Mouse (Mus musculus): ENCODE measurements around the gene Dixdc1. TPM values are rescaled to one million over a fixed set of nuclear protein-coding genes. Genes with fewer than 3 reads are reported as not detected.
A peak's percentile ranks its signal among the peaks of the same experiment; 100 is the strongest.

Dixdc1 gene
- total RNA-seq, 2 experiments from 2014 or later = 75.4 to 80.8 TPM

DNA sequence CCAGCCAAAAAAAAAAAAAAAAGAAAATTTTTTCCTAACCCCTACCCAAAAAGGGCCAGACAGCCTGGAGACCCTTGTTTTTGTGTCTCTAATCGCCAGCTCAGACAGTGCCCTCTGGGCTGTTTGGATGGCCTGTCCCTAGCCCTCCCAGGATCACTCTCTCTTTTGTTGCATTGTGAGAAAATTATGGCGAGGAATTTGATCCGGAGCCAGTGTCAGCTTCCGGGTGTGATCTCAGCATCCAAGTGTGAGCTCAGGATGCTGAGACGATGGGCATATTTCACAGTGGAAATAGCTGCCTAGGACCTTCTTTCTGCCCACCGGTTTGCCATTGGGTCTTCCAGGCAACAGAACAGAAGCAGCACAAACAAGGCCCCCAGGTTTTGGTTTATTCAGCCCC, 11.4 kb upstream of the Dixdc1 start:
- no peak for DNase-seq (ENCODE audit: low spot score in 2 of 2)
- intact Hi-C loops (cut with DNase I) = no loop called here

DNA sequence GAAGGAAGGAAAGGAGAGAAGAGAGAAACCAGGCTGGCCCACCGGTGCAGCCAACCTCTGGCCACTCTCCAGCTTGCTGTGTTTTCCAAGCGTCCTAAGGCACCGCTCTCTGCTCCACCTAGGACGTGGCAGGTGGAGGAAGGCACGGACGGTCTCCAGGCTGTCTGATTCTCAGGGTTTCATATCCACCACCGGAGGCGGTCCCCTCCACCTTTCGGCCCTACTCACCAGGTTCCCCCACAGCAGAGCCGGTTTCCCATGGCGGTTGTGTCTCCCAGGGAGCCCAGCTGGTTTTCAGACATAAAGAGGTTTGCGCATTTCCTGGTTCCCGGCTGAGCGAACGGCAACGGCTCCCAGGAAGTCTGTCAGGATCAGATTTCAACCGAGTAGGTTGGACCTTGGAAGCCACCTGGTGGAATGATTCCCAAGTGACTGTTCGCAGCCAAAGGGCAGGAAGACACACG, 6.9 kb upstream of the Dixdc1 start, which contains the start of gene 2310030G06Rik:
2310030G06Rik (minus strand) TSS at position 323 of the 464 bp plus-strand sequence.
- intact Hi-C loops (cut with DNase I) = no loop called here
- no peak for DNase-seq (ENCODE audit: low spot score in 2 of 2)

DNA sequence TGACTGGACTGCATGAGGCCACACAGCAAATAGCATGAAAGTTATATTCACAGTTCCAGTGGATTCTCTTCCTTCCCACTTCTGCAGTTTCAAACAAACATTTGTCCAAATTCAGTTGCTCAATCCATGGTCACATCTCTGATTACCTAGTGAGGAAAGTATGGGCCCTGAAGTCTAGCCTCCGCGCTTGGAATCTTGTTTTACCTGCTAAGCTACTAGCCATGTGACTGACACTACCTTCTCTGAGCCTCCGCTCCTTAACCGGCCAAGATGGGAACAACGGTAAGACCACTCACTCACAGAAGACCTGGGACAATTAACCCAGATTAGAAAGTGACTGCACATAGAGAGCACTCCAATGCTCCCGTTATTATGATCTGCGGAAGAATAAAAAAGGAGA, 6.5 kb upstream of the Dixdc1 start:
- DNase-seq (ENCODE audit: low spot score in 2 of 2) = no peak
- intact Hi-C loops (cut with DNase I) = no loop called here

DNA sequence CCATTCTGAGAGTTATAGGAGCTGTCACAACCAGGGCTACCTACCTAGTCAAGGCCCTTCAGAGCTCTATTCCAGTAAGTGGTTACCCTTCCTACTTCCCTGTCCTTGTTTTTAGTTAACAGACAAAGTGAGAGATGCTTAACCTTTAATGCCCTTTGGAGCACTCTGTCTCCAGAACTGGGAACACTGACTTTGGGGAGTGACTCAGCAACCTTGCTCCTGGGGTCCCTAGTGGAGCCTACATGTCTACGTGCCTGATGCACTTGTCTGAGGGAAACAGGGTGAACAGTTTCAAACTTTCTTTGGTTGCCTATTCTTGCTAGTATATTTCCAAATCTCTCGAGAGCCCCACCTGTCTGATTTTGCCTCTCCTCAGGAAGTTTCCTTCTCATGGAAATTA, 3.4 kb upstream of the Dixdc1 start:
- no peak for DNase-seq (ENCODE audit: low spot score in 2 of 2)
- intact Hi-C loops (cut with DNase I) = no loop called here

DNA sequence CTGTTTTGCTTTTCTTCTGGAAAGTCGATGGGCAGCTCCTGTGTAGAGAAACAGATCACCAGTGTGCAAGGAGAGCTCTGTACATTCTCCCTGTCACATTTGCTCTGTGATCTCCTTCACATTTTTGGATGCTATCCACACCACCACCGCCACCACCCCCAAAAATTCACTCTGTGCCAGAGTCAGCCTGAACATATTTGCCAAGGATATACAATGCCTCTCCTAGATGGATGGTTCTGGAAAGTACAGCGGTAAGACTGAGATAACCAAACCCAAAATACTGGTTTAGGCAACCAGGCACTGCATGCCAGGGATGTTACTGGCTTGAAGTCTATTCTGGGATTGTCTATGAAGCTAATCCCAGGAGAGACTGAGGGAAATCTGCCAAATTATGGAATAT, 2.9 kb upstream of the Dixdc1 start:
- peak in 1 of 2 experiments; percentile 51 for DNase-seq (ENCODE audit: low spot score in 2 of 2)
- intact Hi-C loops (cut with DNase I) = no loop called here

DNA sequence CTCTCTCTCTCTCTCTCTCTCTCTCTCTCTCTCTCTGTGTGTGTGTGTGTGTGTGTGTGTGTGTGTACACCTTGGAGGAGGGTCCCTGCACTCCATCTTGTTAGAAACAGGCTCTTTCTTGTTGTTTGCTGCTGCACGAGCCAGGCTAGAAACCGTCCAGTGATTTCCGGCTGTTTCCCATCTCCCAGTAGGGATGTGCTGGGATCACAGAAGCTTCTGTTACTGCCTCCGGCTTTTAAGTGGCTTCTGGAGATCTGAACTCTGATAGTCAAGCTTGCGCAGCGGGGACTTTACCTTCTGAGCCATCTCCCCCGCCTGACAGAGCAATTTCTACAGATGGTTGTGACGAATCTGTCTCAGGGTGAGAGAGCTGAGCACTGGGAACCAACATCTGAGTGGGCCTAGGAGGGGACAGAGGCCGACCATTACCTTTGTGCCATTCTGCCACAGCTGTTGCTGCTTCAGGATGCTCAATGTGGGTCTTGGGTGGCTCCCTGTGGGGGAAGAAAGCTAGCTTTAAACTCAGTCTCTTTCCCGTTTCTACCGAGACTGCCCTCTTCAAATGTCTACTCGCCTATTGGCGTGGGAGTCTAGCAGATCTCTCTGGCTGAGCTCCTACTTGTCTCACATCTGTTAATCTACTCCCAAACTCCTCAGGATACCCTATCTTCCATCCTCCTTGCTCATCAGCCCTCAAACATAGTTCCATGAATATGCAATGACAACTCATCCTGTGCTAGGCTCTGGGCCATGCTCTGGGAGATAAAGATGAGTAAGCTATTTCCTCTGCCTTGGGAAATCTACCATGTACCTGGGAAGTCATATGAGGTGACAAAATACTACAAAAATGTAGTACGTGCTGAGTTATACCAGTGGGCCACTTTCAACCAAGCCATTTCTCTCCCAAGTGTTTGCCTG, 1.8 kb upstream of the Dixdc1 start:
- intact Hi-C loops (cut with DNase I) = no loop called here
- DNase-seq (ENCODE audit: low spot score in 2 of 2) = peak in 1 of 2 experiments; percentile 80

DNA sequence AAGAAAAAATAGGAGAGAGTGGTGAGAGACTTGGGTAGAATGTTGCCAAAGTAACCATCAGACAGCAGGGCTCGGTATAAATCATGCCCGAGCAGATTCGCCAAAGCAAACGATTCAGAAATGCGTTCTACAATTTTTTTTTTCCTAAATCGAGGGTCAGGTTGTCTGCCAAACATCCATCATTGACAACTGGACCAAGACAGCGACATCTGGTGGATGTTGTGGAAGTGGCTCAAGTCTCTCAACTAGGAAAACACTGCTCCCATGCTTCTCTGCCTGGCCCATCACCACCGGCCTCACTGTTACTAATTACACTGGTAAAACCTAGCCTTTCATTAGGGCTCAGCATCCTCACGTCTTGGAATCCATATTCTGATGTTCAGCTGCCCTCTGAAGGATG, 4.3 kb downstream of the Dixdc1 start:
- intact Hi-C loops (cut with DNase I) = loop anchor here (2.0 kb wide), 2 partner anchors 26 to 76 kb away; partner anchors contain the start of gene Dlat
- DNase-seq (ENCODE audit: low spot score in 2 of 2) = peak; percentile 51 to 57

DNA sequence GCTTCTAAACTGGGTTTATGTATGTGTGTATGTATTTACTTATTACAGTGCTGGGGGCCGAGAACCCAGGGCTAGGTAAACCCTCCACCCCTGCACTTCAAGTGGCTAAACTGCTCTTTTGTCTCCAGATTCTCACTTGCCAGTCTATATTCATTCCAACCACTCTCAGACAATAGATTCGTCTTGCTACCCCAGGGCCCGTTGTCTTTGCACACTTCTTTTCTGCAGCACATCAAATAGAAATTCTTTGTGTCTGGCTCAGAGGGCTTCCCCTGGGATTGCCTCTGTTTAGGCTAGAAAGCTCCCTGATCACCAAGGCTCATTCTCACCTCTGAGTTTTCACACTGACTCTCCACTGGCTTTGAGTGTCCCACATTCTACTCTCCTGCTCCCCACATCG, 6.8 kb downstream of the Dixdc1 start:
- intact Hi-C loops (cut with DNase I) = no loop called here
- DNase-seq (ENCODE audit: low spot score in 2 of 2) = no peak

DNA sequence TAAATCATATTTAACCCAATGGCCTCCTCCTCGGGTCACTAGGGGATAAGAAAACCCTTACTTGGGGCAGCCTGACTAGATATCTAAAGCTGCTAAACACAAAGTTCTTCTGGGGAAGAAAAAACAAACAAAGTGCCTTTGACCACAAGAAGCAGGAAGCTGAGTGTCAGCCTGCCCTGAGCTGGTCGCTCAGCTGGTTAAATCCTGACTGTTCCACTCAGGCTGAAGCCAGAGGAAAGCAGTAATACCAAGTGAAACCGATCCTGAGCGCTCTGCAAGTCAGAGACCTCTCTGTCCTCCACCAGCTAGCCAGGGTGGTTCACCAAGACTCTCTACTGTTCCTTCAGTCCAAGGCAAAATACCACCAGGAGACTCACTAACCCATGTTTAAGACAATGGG, 9.7 kb downstream of the Dixdc1 start:
- DNase-seq (ENCODE audit: low spot score in 2 of 2) = no peak
- intact Hi-C loops (cut with DNase I) = loop anchor here (5.0 kb wide), 1 partner anchor 38 kb away; the partner anchor contains the start of gene Fdxacb1

DNA sequence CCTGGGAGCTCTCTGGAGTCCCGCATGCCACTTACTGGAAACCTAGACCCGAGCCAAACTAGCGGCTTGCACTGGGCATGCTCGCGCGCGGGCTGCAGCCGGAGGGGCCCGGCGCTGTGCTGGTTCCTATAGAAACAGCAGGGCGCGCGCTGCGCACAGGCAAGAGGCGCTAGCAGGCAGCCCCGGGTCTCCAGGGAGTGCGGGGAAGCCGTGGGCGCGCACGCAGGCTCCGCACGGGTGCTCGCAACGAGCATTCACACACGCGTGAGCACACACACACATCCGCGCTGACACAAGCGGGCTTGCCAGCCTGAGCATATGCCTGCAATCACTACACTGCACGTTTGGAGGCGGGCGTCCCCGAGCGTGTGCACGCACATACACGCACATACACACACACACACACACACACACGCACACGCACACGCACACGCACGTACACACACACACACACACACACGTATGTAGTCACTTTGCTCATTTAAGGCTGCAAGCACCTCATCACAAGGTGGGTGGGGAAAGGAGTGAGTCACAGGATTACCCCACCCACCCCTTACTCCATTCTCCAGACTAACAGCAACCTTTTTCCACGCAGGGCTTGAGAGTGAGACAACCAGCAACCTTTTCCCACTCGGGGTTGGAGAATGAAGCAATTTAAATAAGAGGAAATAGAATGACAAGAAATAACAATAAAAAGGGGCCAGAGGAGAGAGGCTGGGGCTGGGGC, 11.2 kb downstream of the Dixdc1 start:
- intact Hi-C loops (cut with DNase I) = loop anchor here (5.0 kb wide), 1 partner anchor 39 kb away; the partner anchor contains the start of gene Fdxacb1
- DNase-seq (ENCODE audit: low spot score in 2 of 2) = peak; percentile 90 to 92

DNA sequence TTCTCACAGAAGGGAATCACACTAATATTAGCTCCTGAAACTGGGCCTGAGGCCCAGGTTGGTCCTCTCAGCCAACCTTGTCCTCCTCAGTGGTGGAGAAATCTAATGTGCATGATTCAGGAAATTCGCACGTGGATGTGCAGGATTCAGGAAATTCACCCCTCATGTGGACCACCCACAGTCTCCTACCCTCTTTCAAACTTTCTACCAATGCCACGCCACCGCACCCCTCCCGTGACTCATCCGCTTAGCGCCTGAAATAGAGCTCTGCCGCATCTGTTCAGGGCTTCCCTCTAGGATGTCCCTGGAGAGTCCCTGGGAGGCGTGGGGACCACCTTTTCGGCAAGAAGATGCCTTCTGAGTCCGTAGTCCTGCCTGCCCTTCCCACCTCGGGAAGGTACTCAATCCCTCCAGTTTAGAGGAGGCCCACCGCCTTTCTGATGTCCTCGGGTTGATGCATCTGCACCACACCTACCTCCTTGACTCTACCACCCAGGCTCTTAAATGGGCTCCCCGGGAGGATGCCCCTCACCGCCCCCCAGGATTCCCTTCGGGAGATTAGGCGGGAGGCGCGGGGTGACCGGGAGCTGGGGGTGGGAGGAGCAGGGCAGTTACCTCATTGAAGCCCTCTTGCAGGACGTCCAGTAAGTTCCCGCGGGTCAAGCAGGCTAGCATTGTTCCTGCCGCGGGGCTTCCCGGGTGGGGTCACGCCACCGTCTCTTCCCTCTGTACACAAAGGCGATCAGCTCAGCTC, 12.0 kb downstream of the Dixdc1 start:
- intact Hi-C loops (cut with DNase I) = loop anchor here (5.0 kb wide), 1 partner anchor 40 kb away; the partner anchor contains the start of gene Fdxacb1
- peak; percentile 73 to 89 for DNase-seq (ENCODE audit: low spot score in 2 of 2)

DNA sequence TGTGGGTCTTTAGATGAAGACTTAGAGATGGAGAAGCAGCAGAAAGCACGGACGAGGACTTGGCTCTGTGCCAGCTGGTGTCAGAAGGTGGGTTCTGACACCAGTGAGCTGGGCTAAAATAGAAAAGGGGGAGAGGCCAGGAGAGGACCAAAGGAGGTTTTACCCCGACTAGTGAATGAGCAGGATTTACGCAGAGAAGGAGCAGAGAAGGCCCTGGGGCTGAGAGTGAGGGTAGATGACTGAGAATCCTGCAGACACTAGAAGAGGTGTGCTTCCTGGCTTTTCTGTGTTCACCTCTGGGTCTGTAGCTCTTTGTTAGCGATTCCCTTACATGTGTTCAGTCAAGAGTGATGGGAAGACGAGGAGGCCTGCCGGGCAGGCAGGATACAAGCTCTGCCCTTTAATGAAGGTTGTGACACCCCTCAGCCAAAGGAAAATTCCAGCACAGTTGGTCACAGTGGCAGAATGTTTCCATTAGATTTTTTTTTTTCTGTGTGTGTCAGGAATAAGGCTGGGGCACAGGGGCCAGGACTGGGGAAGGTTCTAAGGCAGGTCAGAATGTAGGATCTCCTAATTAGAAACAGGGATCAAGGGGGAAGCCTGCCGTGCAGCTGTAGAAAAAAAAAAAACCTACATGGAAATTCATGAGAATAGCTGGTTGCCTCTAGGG, 13.3 kb downstream of the Dixdc1 start:
- intact Hi-C loops (cut with DNase I) = loop anchor here (5.0 kb wide), 1 partner anchor 41 kb away; the partner anchor contains the start of gene Fdxacb1

DNA sequence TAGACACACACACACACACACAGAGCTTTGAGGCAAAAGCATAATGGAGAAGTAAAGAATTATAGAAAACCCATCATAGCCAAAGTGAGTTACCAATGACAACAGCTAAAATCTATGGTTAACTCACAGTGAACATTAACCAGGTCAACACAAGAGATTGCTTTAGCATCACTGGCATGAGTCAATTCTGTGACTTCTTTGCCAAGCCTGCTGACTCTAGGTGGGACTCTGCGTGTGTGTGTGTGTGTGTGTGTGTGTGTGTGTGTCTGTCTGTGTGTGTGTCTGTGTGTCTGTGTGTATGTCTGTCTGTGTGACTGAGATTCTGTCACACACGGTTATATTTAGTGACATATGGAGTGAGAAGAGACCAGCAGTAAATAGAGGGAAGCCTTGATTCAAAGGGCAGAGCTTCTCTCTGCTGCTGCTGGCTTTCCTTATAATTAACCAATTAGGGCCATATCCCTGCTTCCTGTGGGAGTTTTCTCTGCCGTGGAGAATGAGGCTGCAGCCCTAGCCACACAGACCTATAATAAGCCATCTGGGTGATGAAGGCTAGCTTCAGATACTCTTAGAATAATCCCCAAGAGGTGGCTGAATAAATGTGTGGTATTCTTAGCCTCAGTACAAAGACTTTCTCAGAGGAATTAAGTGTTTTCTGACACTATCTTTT, 14.5 kb downstream of the Dixdc1 start:
- intact Hi-C loops (cut with DNase I) = loop anchor here (5.0 kb wide), 1 partner anchor 43 kb away; the partner anchor contains the start of gene Fdxacb1
- no peak for DNase-seq (ENCODE audit: low spot score in 2 of 2)

More for the DNA sequence above, 13.3 kb downstream of the Dixdc1 start:
- no peak for DNase-seq (ENCODE audit: low spot score in 2 of 2)

DNA sequence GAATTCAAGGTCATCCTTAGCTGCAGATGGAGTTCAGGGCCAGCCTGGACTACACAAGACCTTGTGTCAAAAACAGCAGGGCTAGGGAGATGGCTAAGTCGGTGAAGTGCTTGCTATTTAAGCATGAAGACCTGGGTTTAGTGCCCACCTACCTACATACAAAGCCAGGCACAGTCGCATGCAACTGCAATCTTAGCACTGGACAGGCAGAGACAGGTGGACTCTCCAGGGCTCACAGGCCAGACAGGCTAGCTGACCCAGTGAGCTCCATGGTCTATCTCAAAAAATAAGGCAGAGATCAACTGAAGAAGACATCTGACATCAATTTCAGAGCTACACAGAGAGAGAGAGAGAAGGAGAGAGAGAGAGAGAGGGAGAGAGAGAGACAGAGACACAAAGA, 15.2 kb downstream of the Dixdc1 start:
- DNase-seq (ENCODE audit: low spot score in 2 of 2) = no peak
- intact Hi-C loops (cut with DNase I) = no loop called here

DNA sequence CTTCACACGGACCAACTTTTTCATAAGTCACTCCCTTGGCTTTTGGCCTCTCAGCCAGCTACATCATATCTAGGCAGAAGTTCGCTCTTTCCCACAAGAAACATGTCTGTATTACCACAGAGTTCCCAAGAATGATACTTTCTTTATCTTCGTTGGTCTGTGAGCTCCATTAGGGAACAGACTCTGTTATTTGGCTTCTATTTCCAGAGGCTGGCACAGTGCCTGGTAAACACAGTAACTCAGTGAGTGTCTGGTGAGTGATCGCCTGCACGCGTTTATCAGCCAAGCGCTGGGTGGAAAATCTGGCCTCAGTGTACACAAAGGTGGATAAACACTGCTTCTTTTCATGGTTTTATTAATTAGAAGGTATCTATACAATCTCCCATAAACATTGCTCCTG, 15.9 kb downstream of the Dixdc1 start:
- intact Hi-C loops (cut with DNase I) = no loop called here
- peak; percentile 49 to 56 for DNase-seq (ENCODE audit: low spot score in 2 of 2)

DNA sequence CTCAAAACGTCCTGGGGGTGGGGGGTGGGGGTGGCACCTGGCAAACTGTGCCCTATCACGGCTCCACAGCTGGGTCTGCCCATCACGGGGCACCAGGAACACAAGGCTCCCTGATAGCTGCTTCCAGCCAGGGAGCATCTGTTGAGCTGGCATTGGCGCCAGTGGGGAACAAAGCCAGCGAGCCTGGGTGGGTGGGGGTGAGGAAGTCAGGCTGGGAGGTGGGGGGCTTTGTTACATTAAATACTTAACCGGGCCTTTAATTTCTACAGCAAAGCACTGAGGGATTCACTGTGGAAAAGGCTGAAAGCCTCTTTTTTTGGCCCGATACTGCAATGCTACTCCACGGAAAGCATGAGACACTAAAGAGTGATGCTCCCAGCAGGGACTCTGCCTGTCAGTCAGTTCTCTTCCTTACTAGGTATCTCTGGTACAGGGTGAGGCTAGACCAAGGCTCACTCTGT, 16.8 kb downstream of the Dixdc1 start:
- intact Hi-C loops (cut with DNase I) = no loop called here
- no peak for DNase-seq (ENCODE audit: low spot score in 2 of 2)

DNA sequence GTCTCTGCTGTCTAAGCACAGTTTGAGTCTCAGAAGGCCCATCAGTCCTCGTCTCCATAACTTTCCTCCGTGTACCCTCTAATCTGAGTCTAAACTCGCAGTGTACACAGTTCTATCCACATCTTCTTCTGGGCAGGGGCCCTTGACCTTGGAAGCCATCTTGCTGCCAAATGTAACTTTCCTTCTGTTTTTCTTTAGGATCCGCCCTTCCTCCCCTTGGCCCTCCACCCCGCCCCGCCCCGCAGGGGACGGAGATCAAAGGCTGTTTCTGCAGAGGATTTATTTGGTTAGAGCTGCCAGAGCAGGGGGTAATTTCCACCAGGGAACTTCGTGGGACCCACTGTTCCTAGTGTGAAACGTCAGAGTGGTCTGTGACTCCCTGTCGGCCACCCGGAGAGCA, 18.3 kb downstream of the Dixdc1 start:
- intact Hi-C loops (cut with DNase I) = no loop called here
- DNase-seq (ENCODE audit: low spot score in 2 of 2) = no peak

DNA sequence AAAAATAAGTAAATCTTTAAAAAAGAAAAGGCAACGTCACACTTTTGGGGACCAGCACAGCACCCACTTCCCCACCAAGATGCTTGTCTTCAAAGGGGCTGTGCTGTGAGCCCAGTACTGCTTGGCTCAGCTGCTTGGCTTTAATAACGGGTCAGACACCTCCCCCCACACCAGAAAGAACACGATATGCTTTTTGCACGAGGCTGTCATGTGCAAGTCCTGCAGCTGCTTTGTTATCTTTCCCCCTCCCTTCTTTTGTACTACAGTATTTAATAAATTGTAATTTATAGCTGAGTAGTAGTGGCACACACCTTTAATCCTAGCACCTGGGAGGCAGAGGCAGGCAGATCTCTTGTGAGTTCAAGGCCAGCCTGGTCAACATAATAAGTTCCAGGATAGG, 20.4 kb downstream of the Dixdc1 start:
- DNase-seq (ENCODE audit: low spot score in 2 of 2) = no peak
- intact Hi-C loops (cut with DNase I) = no loop called here

All from left cerebral cortex, postnatal 25 days (tissue).